Mouse (Mus musculus) ES-E14 (cell line): ENCODE measurements around the gene Cnot6.

Experiments used
- CHD2 ChIP-seq: IDR thresholded peaks from 2 replicates; pipeline ENCODE4 v1.6.1; 2014; ENCODE audit warnings: mild to moderate bottlenecking, low read depth, low read length, inconsistent platforms
- HCFC1 ChIP-seq: IDR thresholded peaks from 2 replicates; pipeline ENCODE4 v1.6.1; 2012; ENCODE audit warnings: low read length, inconsistent platforms, borderline replicate concordance; ENCODE audit not compliant: insufficient read depth
- MAFK ChIP-seq: IDR thresholded peaks from 2 replicates; pipeline ENCODE4 v1.6.1; 2014; ENCODE audit warnings: mild to moderate bottlenecking, low read depth, low read length, inconsistent platforms; ENCODE audit not compliant: insufficient read depth
- ZNF384 ChIP-seq: IDR thresholded peaks from 2 replicates; pipeline ENCODE4 v1.6.1; 2012; ENCODE audit warnings: low read depth, low read length, inconsistent platforms

GRCm38 (mm10) chr11:49734771-49735170 is 22.2 kb upstream of the Cnot6 start:
- TF ChIP-seq ZNF384 (no peak), CHD2 (no peak), MAFK (no peak), HCFC1 (no peak)
